Mouse (Mus musculus) thymus, adult 2 months (tissue): Measurements from ENCODE around the gene Nectin1.

Experiments used
- CTCF ChIP-seq: fragments of 200-500 bp; IDR thresholded peaks from 2 replicates; pipeline ENCODE4 v1.5.1; 2012; ENCODE audit warnings: mild to moderate bottlenecking, control low read depth, low read length, moderate library complexity, borderline replicate concordance; ENCODE audit not compliant: control insufficient read depth, poor library complexity, insufficient read depth; ENCODE audit errors: extremely low read depth
- POLR2A ChIP-seq: fragments of 200-500 bp; IDR thresholded peaks from 2 replicates; pipeline ENCODE4 v1.6.1; 2012; ENCODE audit warnings: mild to moderate bottlenecking, low read length, control low read depth, moderate library complexity; ENCODE audit not compliant: control insufficient read depth, poor library complexity, insufficient read depth; ENCODE audit errors: extremely low read depth

DNA sequence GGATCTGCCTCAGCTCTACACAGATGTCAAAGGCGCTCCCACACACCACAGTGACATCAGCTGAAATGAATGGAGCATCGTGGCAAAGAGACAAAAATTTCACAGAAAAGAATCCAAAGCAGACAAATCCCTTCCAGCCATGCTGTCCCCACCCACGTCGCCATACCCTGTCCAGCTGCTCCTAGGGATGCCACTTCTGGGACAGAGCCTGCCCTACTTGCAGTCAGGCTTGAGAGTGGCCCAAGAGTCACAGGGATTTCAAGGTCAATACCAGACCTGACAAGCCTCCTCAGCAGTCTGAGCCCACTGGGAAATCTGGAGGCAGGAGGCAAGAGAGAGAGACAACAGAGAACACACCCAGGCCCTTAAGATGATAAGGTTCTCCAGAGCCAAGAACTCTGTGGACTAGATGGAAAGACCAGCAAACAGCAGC lies 24.4 kb upstream of the Nectin1 start:
- no peak for TF ChIP-seq CTCF
- no peak for TF ChIP-seq POLR2A
